Mouse (Mus musculus) C2C12 (cell line): ENCODE results near the gene Amdhd1.

ENCODE experiments used
- CTCF ChIP-seq: IDR thresholded peaks from one replicate; pipeline ENCODE4 v1.5.1; 2011; ENCODE audit not compliant: control insufficient read depth, insufficient read depth, insufficient read length
- MYOD1 ChIP-seq: IDR thresholded peaks from one replicate; pipeline ENCODE4 v1.6.1; 2011; ENCODE audit warnings: low read depth; ENCODE audit not compliant: control insufficient read depth, insufficient read length
- USF1 ChIP-seq: IDR thresholded peaks from one replicate; pipeline ENCODE4 v1.6.1; 2011; ENCODE audit warnings: low read depth, mild to moderate bottlenecking, control low read depth, moderate library complexity

DNA sequence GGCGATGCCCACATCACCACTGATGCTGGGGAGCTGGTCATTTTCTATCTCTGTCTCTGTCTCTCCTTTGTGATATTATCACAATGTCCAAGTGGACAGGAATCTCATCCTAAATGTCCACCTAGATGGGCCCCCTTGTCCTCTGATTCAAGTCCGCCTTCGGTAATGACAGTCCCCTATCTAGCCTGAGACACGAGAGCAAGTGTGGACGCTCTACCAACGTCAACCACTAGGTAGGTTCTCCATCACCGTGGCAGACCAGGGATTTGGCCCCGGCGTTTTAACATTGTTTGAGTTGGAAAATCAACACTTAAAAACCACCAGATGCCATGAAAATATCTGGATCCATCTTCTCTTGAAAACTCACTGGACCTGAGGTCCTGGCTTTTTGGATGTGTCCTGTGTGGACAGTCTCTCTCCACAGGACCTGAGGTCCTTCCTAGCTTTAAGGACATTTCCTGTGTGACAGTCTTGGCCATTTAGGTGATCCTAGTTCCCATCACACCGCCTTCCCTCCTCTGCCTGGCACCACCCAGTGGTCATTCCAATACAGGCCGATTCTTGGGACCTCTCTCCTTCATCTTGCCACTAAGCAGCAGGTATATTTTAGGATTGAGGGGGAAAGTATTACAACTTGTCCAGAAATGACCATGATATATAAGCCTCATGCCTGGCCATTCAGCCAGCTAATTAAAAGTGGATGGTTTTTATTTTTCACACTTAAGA is 28.2 kb upstream of the Amdhd1 start:
- TF ChIP-seq CTCF = no peak
- TF ChIP-seq USF1 = no peak
- no peak for TF ChIP-seq MYOD1
